Mouse (Mus musculus) kidney, embryonic 15.5 days (tissue): ENCODE measurements around the gene Zscan21. TPM values are rescaled to one million over a fixed set of nuclear protein-coding genes. Genes with fewer than 3 reads are reported as not detected.
A peak's percentile ranks its signal among the peaks of the same experiment; 100 is the strongest.

Experiments
- ATAC-seq: fragments of 200-750 bp; cut with Nextera tagmentation; replicated peaks from 2 replicates; pipeline ENCODE4 v1.8.0; 2017; ENCODE audit warnings: moderate TSS enrichment; ENCODE audit not compliant: low FRiP score
- H3K27ac ChIP-seq: fragments of 300-500 bp; sonication (generic); 2 replicates; pipeline ENCODE4 v1.5.1; 2015; ENCODE audit warnings: mild to moderate bottlenecking, inconsistent platforms
- H3K27me3 ChIP-seq: fragments of 300-500 bp; sonication (generic); 2 replicates; pipeline ENCODE4 v1.6.1; 2015; ENCODE audit warnings: inconsistent platforms
- H3K36me3 ChIP-seq: fragments of 300-500 bp; sonication (generic); 2 replicates; pipeline ENCODE4 v1.6.1; 2015; ENCODE audit warnings: inconsistent platforms
- H3K4me1 ChIP-seq: fragments of 300-500 bp; sonication (generic); 2 replicates; pipeline ENCODE4 v1.6.1; 2015; ENCODE audit warnings: inconsistent platforms
- H3K4me2 ChIP-seq: fragments of 300-500 bp; sonication (generic); 2 replicates; pipeline ENCODE4 v1.6.1; 2015; ENCODE audit warnings: moderate library complexity, mild to moderate bottlenecking, inconsistent platforms
- H3K4me3 ChIP-seq: fragments of 300-500 bp; sonication (generic); replicated peaks from 2 replicates; pipeline ENCODE4 v1.5.1; 2015; ENCODE audit warnings: mild to moderate bottlenecking, inconsistent platforms
- H3K9ac ChIP-seq: fragments of 300-500 bp; sonication (generic); 2 replicates; pipeline ENCODE4 v1.6.1; 2015; ENCODE audit warnings: mild to moderate bottlenecking, inconsistent platforms
- H3K9me3 ChIP-seq: fragments of 300-500 bp; sonication (generic); replicated peaks from 2 replicates; pipeline ENCODE4 v1.6.1; 2016; ENCODE audit warnings: inconsistent platforms
- WGBS: fragments of 180-500 bp; shearing (Covaris S2); methylation state at CpG from one replicate; pipeline ENCODE4 v1.1.7; 2015; ENCODE audit warnings: mixed read lengths; 5-methylcytosine and 5-hydroxymethylcytosine counted together
- polyA plus RNA-seq: library from polyadenylated mRNA; unstranded; fragments of >200 nt; fragmentation: Nextera tagmentation; extraction: Ambion mirVana; gene quantifications from 2 replicates; pipeline ENCODE4 v1.2.1, GENCODE M21; 2015

Zscan21 gene
- polyA plus RNA-seq, 1 experiment from 2014 or later: 64.6 TPM

- H3K9me3 ChIP-seq: no peaks in the 10 kb centered on the region
- no peaks in the 10 kb centered on the region for H3K27me3 ChIP-seq
- H3K4me1 ChIP-seq: no peaks in the 10 kb centered on the region
- WGBS: 70% methylated on average over 4 of the region's 4 CpGs
- no peak overlapping the region for H3K4me2 ChIP-seq
- no peak overlapping the region for H3K4me3 ChIP-seq
- no peak for ATAC-seq
- H3K9ac ChIP-seq: no peak overlapping the region
- H3K36me3 ChIP-seq: peaks cover 41% of the 10 kb centered on the region
- no peak overlapping the region for H3K27ac ChIP-seq
Observed at GRCm38 (mm10) chr5:138137257-138137656, 20.6 kb downstream of the Zscan21 start.

GRCm38 (mm10) chr5:138137935-138138549 lies 21.3 kb downstream of the Zscan21 start:
- 57% methylated on average over 8 of the region's 8 CpGs for WGBS
- Histone ChIP-seq H3K9ac (no peak overlapping the region), H3K4me2 (no peak overlapping the region), H3K27ac (no peak overlapping the region), H3K4me3 (no peak overlapping the region), H3K4me1 (no peaks in the 10 kb centered on the region), H3K27me3 (no peaks in the 10 kb centered on the region), H3K9me3 (no peaks in the 10 kb centered on the region), H3K36me3 (peaks cover 38% of the 10 kb centered on the region)
- ATAC-seq: no peak

- no peaks in the 10 kb centered on the region for H3K27me3 ChIP-seq
- no peaks in the 10 kb centered on the region for H3K9me3 ChIP-seq
- H3K9ac ChIP-seq: no peak overlapping the region
- WGBS: 67% methylated on average over 4 of the region's 4 CpGs
- H3K4me2 ChIP-seq: no peak overlapping the region
- H3K27ac ChIP-seq: no peak overlapping the region
- ATAC-seq: no peak
- no peaks in the 10 kb centered on the region for H3K4me1 ChIP-seq
- no peak overlapping the region for H3K4me3 ChIP-seq
- peaks cover 38% of the 10 kb centered on the region for H3K36me3 ChIP-seq
Observed at GRCm38 (mm10) chr5:138138585-138138984, 21.9 kb downstream of the Zscan21 start.

- H3K27ac ChIP-seq: 0 out of 2 replicates have a peak overlapping the region, but pooled peaks have one; percentile 93
Observed at GRCm38 (mm10) chr5:138154390-138154789, 37.7 kb downstream of the Zscan21 start.

GRCm38 (mm10) chr5:138155443-138155976 lies 38.8 kb downstream of the Zscan21 start, which contains the start of gene Zfp113:
Zfp113 (minus strand) TSS chr5:138155744.
- peak; percentile 97 for ATAC-seq
- H3K4me1 ChIP-seq: peaks cover 16% of the 10 kb centered on the region
- peak within 1 kb of the TSS; percentile 93 for H3K27ac ChIP-seq
- H3K4me2 ChIP-seq: peak within 1 kb of the TSS; percentile 72
- H3K9ac ChIP-seq: peak within 1 kb of the TSS; percentile 91
- H3K4me3 ChIP-seq: peak within 1 kb of the TSS; percentile 86
- H3K36me3 ChIP-seq: peaks cover 26% of the 10 kb centered on the region
- no peaks in the 10 kb centered on the region for H3K27me3 ChIP-seq
- H3K9me3 ChIP-seq: no peaks in the 10 kb centered on the region
- under 1% methylated on average over 31 of the region's 31 CpGs for WGBS

More at GRCm38 (mm10) chr5:138154390-138154789, 37.7 kb downstream of the Zscan21 start:
- Histone ChIP-seq H3K27me3 (no peaks in the 10 kb centered on the region), H3K9me3 (no peaks in the 10 kb centered on the region), H3K36me3 (peaks cover 32% of the 10 kb centered on the region), H3K4me3 (peak overlapping the region; percentile 86), H3K9ac (peak overlapping the region; percentile 91), H3K4me2 (peak overlapping the region; percentile 72), H3K4me1 (peaks cover 12% of the 10 kb centered on the region)
- 87% methylated on average over 3 of the region's 3 CpGs for WGBS
- no peak for ATAC-seq

- H3K9ac ChIP-seq: peak overlapping the region; percentile 81; the same call in 1 of the 2 replicates
- peaks cover 21% of the 10 kb centered on the region for H3K4me1 ChIP-seq
- peak overlapping the region; percentile 61 for H3K4me2 ChIP-seq
- no peaks in the 10 kb centered on the region for H3K27me3 ChIP-seq
- H3K27ac ChIP-seq: peak overlapping the region; percentile 82
- ATAC-seq: no peak
- no peaks in the 10 kb centered on the region for H3K9me3 ChIP-seq
- WGBS: 67% methylated on average over 7 of the region's 7 CpGs
- H3K4me3 ChIP-seq: peak overlapping the region; percentile 79
- H3K36me3 ChIP-seq: peaks cover 31% of the 10 kb centered on the region
Observed at GRCm38 (mm10) chr5:138160224-138160762, 43.6 kb downstream of the Zscan21 start.

GRCm38 (mm10) chr5:138160842-138161665 lies 44.4 kb downstream of the Zscan21 start, which contains the start of gene Cops6:
Cops6 (plus strand) TSS chr5:138161071.
- peak; percentile 96 for ATAC-seq
- Histone ChIP-seq H3K4me1 (peaks cover 22% of the 10 kb centered on the region), H3K27me3 (no peaks in the 10 kb centered on the region), H3K36me3 (peaks cover 39% of the 10 kb centered on the region), H3K9me3 (no peaks in the 10 kb centered on the region), H3K4me3 (peak within 1 kb of the TSS; percentile 79), H3K4me2 (peak within 1 kb of the TSS; percentile 61), H3K27ac (peak within 1 kb of the TSS; percentile 82), H3K9ac (peak within 1 kb of the TSS; percentile 81)
- 1% methylated on average over 42 of the region's 42 CpGs for WGBS

GRCm38 (mm10) chr5:138163046-138163445 lies 46.3 kb downstream of the Zscan21 start:
- WGBS: 62% methylated on average over 6 of the region's 6 CpGs
- no peak for ATAC-seq
- Histone ChIP-seq H3K4me2 (no peak overlapping the region), H3K4me3 (no peak overlapping the region), H3K36me3 (peaks cover 59% of the 10 kb centered on the region), H3K9ac (no peak overlapping the region), H3K9me3 (no peaks in the 10 kb centered on the region), H3K4me1 (peaks cover 25% of the 10 kb centered on the region), H3K27ac (no peak overlapping the region), H3K27me3 (no peaks in the 10 kb centered on the region)

- peaks cover 25% of the 10 kb centered on the region for H3K4me1 ChIP-seq
- no peak overlapping the region for H3K4me3 ChIP-seq
- no peaks in the 10 kb centered on the region for H3K9me3 ChIP-seq
- no peak overlapping the region for H3K27ac ChIP-seq
- ATAC-seq: no peak
- H3K36me3 ChIP-seq: peaks cover 64% of the 10 kb centered on the region
- H3K4me2 ChIP-seq: no peak overlapping the region
- WGBS: 69% methylated on average over 10 of the region's 10 CpGs
- no peaks in the 10 kb centered on the region for H3K27me3 ChIP-seq
- H3K9ac ChIP-seq: no peak overlapping the region
Observed at GRCm38 (mm10) chr5:138163610-138164009, 46.9 kb downstream of the Zscan21 start.

- H3K4me2 ChIP-seq: no peak overlapping the region
- H3K36me3 ChIP-seq: peaks cover 78% of the 10 kb centered on the region
Observed at GRCm38 (mm10) chr5:138165594-138165993, 48.9 kb downstream of the Zscan21 start.

GRCm38 (mm10) chr5:138170936-138171561 lies 54.3 kb downstream of the Zscan21 start:
- ATAC-seq: peak; percentile 91
- peak overlapping the region; percentile 72 for H3K9ac ChIP-seq
- peak overlapping the region; percentile 72 for H3K4me3 ChIP-seq
- H3K27me3 ChIP-seq: no peaks in the 10 kb centered on the region
- under 1% methylated on average over 47 of the region's 47 CpGs for WGBS
- H3K4me1 ChIP-seq: peaks cover 30% of the 10 kb centered on the region
- no peaks in the 10 kb centered on the region for H3K9me3 ChIP-seq
- peak overlapping the region; percentile 96 for H3K27ac ChIP-seq
- H3K4me2 ChIP-seq: peak overlapping the region; percentile 78
- peaks cover 66% of the 10 kb centered on the region for H3K36me3 ChIP-seq

More at GRCm38 (mm10) chr5:138165594-138165993, 48.9 kb downstream of the Zscan21 start:
- no peak overlapping the region for H3K27ac ChIP-seq
- H3K4me3 ChIP-seq: no peak overlapping the region
- WGBS: 66% methylated on average over 8 of the region's 8 CpGs
- ATAC-seq: no peak
- peaks cover 34% of the 10 kb centered on the region for H3K4me1 ChIP-seq
- H3K9me3 ChIP-seq: no peaks in the 10 kb centered on the region
- H3K27me3 ChIP-seq: no peaks in the 10 kb centered on the region
- H3K9ac ChIP-seq: no peak overlapping the region
